Comparison of ENCODE assay signal across 8 mouse cellular contexts in the genomic region with DNA sequence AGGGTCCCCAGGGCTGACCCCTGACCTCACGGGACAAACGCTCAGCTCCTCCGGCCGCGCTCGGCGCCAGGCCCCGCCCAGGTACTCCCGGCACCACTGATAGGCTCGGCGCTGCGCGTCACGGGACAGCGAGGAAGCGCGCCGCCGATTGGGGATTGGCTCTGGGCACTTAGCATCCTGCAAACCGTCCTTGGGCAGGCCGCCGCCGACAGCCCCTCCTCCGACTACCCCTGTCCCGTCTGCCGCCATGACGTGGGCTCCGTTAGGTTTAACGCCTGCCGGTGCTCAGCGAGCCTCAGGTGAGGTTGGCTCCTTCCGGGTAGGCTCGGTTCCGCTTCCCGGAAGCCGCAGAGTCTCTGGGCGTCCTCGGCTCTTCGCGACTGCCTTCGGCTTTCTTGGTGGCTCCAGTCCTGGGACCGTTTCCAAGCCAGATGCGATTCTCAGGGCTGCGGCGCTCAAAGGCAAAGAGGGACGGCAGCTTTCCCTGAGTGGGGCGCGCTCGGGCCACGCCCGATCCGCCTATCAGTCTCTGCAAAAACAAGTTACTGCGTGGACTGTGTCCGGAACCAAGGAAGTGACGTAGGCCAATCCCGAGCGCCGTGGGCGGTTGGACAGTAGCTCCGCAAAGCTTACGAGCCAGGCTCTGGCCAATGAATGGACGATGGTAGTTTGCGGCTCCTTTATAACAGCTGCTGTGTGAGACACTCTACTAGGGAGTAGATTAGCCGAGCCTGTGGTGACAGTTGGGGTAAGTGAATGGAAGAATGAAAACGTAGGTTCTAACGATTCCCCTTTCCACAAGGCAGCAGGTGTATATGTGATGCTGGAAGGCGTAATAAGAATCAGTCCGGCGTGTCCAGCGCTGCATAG. TPM values are rescaled to one million over a fixed set of nuclear protein-coding genes. Genes with fewer than 3 reads are reported as not detected.
DNase-seq lines count a peak whose midpoint lies in the region; ATAC-seq lines count a peak whose summit lies in the region.

Gene C730034F03Rik, plus strand, starts transcription at position 238 of the 870 bp plus-strand sequence.
Gene Gm44502, minus strand, starts transcription at position 345 of the 870 bp plus-strand sequence.
Gene Chkb, minus strand, starts transcription at position 557 of the 870 bp plus-strand sequence.

- peak; percentile 95 for DNase-seq in adipocyte (ENCODE audit: low spot score)
- DNase-seq in embryo, embryonic 10 days (ENCODE audit: low spot score): peak; percentile 97
- peak; percentile 91 for DNase-seq in gastrocnemius, postnatal 10 days
- DNase-seq in induced T-regulatory cell, adult 2 months (ENCODE audit: low read depth): peak; percentile 97
- DNase-seq in left cerebral cortex, adult 9 months (ENCODE audit: low spot score in 2 of 2): peak; percentile 88 to 97
- peak; percentile 93 for DNase-seq in right cerebral cortex, postnatal 14 days
- peak; percentile 88 to 92 for DNase-seq in urinary bladder, postnatal 36 days (ENCODE audit: low spot score in 2 of 2)

- ATAC-seq in megakaryocyte progenitor cell, adult 5-6 weeks (replicated peaks; ENCODE audit: poor library complexity): peak; percentile 83

RNA-seq across cellular contexts. Expression of gene C730034F03Rik, which starts in this region (rescaled TPM):
- under 1 TPM; 0.38 to 0.88 TPM for total RNA-seq in gastrocnemius, postnatal 10 days (2021)
- 0.98 and 3.6 TPM in 2 replicates for total RNA-seq in megakaryocyte progenitor cell, adult 5-6 weeks (2015)
- 3.7 and 5.5 TPM in 2 replicates for total RNA-seq in megakaryocyte progenitor cell, adult 5-6 weeks (2017)

RNA-seq across cellular contexts. Expression of gene Gm44502, which starts in this region (rescaled TPM):
- total RNA-seq in gastrocnemius, postnatal 10 days (2021): under 1 TPM; 0.66 to 0.81 TPM
- total RNA-seq in megakaryocyte progenitor cell, adult 5-6 weeks (2015): 1.1 TPM in 1 of 2 replicates, not detected in the other
- total RNA-seq in megakaryocyte progenitor cell, adult 5-6 weeks (2017): 0.04 and 0.68 TPM in 2 replicates

RNA-seq across cellular contexts. Expression of gene Chkb, which starts in this region (rescaled TPM):
- total RNA-seq in gastrocnemius, postnatal 10 days (2021): 10 to 100 TPM; 21.4 to 40.0 TPM
- total RNA-seq in megakaryocyte progenitor cell, adult 5-6 weeks (2015): 36.0 and 45.7 TPM in 2 replicates
- total RNA-seq in megakaryocyte progenitor cell, adult 5-6 weeks (2017): 16.4 and 24.5 TPM in 2 replicates

Comparison
In these comparisons a context has a peak if more than half of its experiments do, and no peak if none do; other contexts are left out.
1. Peak in every context shown above with its lines: DNase-seq and ATAC-seq.